Mouse (Mus musculus) heart, postnatal 36 days (tissue): Measurements from ENCODE around the gene Sprn. TPM values are rescaled to one million over a fixed set of nuclear protein-coding genes. Genes with fewer than 3 reads are reported as not detected.

ENCODE experiments used
- DNase-seq, 2 experiments: peaks; one replicate each; pipeline ENCODE4 v3.0.0; 2021 to 2022
- intact Hi-C: fragments of 180-260 bp; cut with DNase I; formaldehyde crosslinking; loops from one replicate; pipeline ENCODE4 v1.15.1; 2025
- total RNA-seq, 2 experiments: library from RNA; stranded (reverse); gene quantifications; 2 replicates each; pipeline ENCODE4 v1.2.3; 2021

The Sprn gene
- total RNA-seq, 2 experiments from 2014 or later, result 0.46 to 1.0 TPM

DNA sequence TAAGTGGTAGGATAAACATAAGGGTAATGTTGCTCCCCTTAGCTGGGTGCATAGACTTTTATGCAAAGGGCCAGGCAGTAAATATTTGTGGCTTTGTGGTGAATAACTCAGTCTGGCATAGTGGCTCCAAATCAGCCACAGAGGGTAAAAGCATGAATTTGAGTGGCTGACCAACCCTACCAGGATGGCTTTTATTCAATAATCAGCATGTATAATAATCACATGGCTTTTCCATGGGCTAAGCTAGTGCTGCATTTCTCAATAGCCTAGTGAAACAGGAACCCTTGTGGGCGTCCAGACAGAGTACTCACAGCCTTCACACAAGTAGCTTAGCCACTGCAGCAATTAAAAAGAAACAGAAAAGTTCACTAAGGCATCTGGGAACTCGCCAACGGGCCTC, 42.7 kb downstream of the Sprn start:
- no peak for DNase-seq

DNA sequence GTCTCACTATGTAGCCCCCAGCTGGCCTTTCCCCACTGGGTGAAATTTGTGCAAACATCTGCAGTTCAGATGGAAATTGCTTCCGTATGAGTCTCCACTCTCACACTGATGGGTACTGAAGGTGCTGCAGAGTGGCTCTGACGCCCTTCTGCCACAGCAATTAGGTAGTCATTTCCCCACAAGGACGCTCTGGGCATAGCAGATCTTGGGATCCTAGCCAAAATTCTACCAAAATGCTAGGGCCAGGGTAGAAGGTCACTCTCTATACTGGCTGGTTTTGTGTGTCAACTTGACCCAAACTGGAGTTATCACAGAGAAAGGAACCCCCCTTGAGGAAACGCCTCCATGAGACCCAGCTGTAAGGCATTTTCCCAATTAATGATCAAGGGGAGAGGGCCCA, 50.7 kb downstream of the Sprn start:
- DNase-seq, result no peak
- intact Hi-C loops, result no loop called here

More for the DNA sequence above, 42.7 kb downstream of the Sprn start:
- intact Hi-C loops, result no loop called here

DNA sequence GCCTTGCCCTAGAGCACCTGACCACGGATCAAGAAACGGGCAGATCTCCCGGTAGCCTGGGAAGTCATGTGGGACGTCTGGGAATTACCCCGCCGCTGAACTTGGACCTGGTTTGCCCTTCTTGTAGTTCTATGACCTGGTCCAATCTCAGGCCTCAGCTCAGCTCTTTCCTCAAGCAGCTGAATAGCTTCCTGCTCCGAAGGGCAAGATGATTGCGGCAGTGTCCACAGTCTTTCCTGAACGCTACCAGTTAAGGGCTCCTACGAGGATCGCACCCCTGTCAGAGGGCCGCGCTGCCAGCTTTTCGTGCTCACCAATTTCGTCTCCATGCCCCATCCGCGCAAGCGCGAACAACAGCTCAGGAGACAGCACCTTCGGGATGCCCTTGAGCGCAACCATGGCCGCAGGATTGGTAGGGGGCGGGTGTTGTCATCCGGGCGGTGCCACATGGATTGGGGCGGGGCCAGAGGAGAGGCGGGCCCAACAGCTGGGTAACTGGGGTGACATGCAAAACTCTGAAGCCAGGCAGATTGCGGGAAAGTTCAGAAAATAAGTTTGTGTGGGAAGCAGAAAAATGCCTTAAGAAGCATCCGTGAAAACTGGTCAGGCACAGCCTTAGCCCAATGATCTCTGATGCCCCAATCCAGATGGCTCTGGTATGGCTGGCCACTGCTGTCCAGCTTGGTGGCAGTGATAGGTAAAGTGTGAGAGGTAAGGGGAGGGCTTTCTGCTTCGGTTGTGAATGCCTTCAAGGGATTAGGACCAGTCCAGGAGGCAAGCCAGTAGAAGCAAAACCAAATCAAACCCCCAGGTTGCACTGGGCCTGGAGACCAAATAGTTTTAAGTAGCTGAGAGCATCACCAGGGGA, 52.5 kb downstream of the Sprn start, which contains the start of gene Fuom:
Gene Fuom, minus strand, starts transcription at position 449 of the 868 bp plus-strand sequence.
- DNase-seq, result peak; percentile 83 to 85
- intact Hi-C loops, result no loop called here

DNA sequence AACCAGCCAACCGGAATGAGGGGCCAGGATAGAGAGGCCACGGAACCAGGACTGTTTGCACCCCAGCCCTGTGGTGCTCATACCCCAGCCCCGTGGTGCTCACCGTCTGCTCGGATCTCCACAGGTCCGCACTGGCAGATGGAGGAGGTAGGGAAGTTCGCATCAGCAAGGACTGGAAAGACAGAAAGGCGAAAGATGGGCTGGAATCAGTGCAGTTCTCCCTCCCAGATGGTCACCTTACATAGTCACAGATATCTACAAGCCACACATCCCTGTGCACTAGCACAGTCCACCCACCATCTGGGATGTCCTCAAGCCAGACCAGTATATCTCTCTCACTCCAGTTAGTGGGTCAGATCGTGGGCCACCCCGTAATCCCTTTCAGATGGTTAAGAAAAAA, 53.2 kb downstream of the Sprn start:
- no peak for DNase-seq
- intact Hi-C loops, result no loop called here

Other genes with a start within 250 kb of the Sprn start
- gene Utf1, start 211.1 kb downstream of the Sprn start, total RNA-seq, result not detected
- gene 6430531B16Rik, start 176.1 kb downstream of the Sprn start, total RNA-seq, result not detected
- gene Adam8, start 162.3 kb downstream of the Sprn start, total RNA-seq, result under 1 TPM; 0.49 to 0.61 TPM
- 10 to 100 TPM; 10.1 to 12.4 TPM for gene Zfp511, start 118.5 kb downstream of the Sprn start, total RNA-seq
- gene Tubgcp2, start 118.2 kb downstream of the Sprn start, total RNA-seq, result 10 to 100 TPM; 26.9 to 34.4 TPM
- not detected for gene Msx3, start 105.8 kb downstream of the Sprn start, total RNA-seq
- not detected for gene Caly, start 72.3 kb downstream of the Sprn start, total RNA-seq
- gene Prap1, start 61.5 kb downstream of the Sprn start, total RNA-seq, result not detected
- gene Fuom, start 52.4 kb downstream of the Sprn start, total RNA-seq, result 10 to 100 TPM; 72.7 to 79.5 TPM
- 1 to 10 TPM; 3.3 to 5.1 TPM for gene Paox, start 39.1 kb downstream of the Sprn start, total RNA-seq
- gene Echs1, start 38.4 kb downstream of the Sprn start, total RNA-seq, result 100 to 1,000 TPM; 458 to 480 TPM
- gene Mtg1, start 17.3 kb downstream of the Sprn start, total RNA-seq, result 10 to 100 TPM; 24.7 to 28.3 TPM
- gene Olfr522, start 9.9 kb upstream of the Sprn start, total RNA-seq, result not detected
- not detected for gene Olfr523, start 18.3 kb upstream of the Sprn start, total RNA-seq
- not detected for gene Olfr524, start 51.1 kb upstream of the Sprn start, total RNA-seq
- not detected for gene Cd163l1, start 63.4 kb upstream of the Sprn start, total RNA-seq
- not detected for gene 5830411N06Rik, start 92.4 kb upstream of the Sprn start, total RNA-seq
- gene Olfr525, start 166.0 kb upstream of the Sprn start, total RNA-seq, result not detected
- not detected for gene Olfr527, start 179.1 kb upstream of the Sprn start, total RNA-seq
- gene Olfr60, start 206.8 kb upstream of the Sprn start, total RNA-seq, result not detected
- gene Olfr530, start 221.5 kb upstream of the Sprn start, total RNA-seq, result not detected
- gene Olfr531, start 248.0 kb upstream of the Sprn start, total RNA-seq, result not detected